Mouse (Mus musculus): ENCODE measurements around the gene Slc39a13. TPM values are rescaled to one million over a fixed set of nuclear protein-coding genes. Genes with fewer than 3 reads are reported as not detected.
"Not testable (repeated sequence)": the region's sequence is repeated elsewhere in the genome, so short reads cannot be mapped to it uniquely, and the experiment has no call there.

Gene Slc39a13
- polyA plus RNA-seq, 2 experiments, result 8.4 to 11.2 TPM

DNA sequence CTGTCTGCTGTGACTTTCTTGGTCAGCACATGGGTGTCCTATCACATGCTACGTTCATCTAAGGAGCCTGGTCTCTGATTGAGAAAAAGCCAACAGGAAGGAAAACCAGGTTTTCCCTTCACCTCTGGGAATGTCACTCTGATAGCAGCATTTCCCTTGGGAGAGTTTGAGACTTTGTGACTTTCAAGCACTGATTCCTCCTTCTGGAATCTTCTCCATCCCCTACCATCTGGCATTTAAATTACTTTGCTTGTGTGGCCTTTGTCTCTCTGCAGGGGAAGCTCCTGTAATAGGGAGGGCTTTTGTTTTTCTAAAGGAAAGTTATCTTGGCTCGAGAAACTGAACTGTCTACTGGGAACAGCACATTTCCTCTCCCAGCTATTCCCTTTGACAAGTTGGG lies 47.1 kb downstream of the Slc39a13 start:
- H3K4me3 ChIP-seq (ENCODE audit: insufficient read depth in 1 of 2, low read depth in 2 of 2, low read length in 2 of 2), result no peak overlapping the region
- TF ChIP-seq EP300 (IDR thresholded peaks at IDR 0.05; ENCODE audit: low read depth) (no peak), CTCF (IDR thresholded peaks at IDR 0.05; ENCODE audit: low read depth) (no peak)
- H3K36me3 ChIP-seq (replicated peaks; ENCODE audit: control insufficient read depth, insufficient read depth, low read depth), result peaks cover 19% of the 10 kb centered on the region
- 64% methylated on average over 2 of the region's 2 CpGs for WGBS (ENCODE audit: insufficient replicate concordance)
- peaks cover 28 to 32% of the 10 kb centered on the region in 2 experiments for H3K4me1 ChIP-seq (replicated peaks; ENCODE audit: control insufficient read depth in 2 of 2, insufficient read depth in 2 of 2, low read length in 1 of 2)
- ATAC-seq (ENCODE audit: insufficient read depth) (no peak), DNase-seq (ENCODE audit: low read depth in 3 of 3, low spot score in 3 of 3) (no peak)
- H3K27me3 ChIP-seq (ENCODE audit: control insufficient read depth, insufficient read depth, low read length), result no peaks in the 10 kb centered on the region
- no peak overlapping the region for H3K4me2 ChIP-seq (ENCODE audit: low read depth)
- H3K9ac ChIP-seq (replicated peaks), result no peak overlapping the region
- H3K9me3 ChIP-seq (ENCODE audit: control insufficient read depth, low read length), result no peaks in the 10 kb centered on the region
- no peak overlapping the region; the same call in 1 of the 2 replicates for H3K27ac ChIP-seq

DNA sequence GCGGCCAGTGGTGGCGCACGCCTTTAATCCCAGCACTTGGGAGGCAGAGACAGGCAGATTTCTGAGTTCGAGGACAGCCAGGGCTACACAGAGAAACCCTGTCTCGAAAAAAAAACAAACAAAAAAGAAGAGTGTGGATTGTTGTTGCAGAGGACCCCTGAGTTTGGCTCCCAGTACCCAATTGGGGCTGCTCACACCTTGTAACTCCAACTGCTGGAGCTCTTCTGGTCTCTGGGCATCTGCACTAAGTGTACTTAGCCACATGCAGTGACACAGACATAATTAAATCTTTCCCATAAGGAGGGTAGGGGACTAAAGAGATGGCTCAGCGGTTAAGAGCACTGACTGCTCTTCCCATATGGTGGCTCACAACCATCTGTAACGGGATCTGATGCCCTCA lies 48.0 kb downstream of the Slc39a13 start:
- whole genome bisulfite sequencing (ENCODE audit: insufficient replicate concordance), result 91% methylated on average over 7 of the region's 7 CpGs
- not testable (repeated sequence) for ATAC-seq (ENCODE audit: insufficient read depth); H3K9me3 ChIP-seq (ENCODE audit: control insufficient read depth, low read length); H3K27me3 ChIP-seq (ENCODE audit: control insufficient read depth, insufficient read depth, low read length); DNase-seq (ENCODE audit: low read depth in 3 of 3, low spot score in 3 of 3); H3K4me3 ChIP-seq (ENCODE audit: insufficient read depth in 1 of 2, low read depth in 2 of 2, low read length in 2 of 2); H3K4me2 ChIP-seq (ENCODE audit: low read depth); H3K9ac ChIP-seq (replicated peaks); H3K27ac ChIP-seq
- Histone ChIP-seq H3K4me1 (replicated peaks; ENCODE audit: control insufficient read depth in 2 of 2, insufficient read depth in 2 of 2, low read length in 1 of 2) (peaks cover 25 to 26% of the 10 kb centered on the region in 2 experiments), H3K36me3 (replicated peaks; ENCODE audit: control insufficient read depth, insufficient read depth, low read depth) (peaks cover 23% of the 10 kb centered on the region)

DNA sequence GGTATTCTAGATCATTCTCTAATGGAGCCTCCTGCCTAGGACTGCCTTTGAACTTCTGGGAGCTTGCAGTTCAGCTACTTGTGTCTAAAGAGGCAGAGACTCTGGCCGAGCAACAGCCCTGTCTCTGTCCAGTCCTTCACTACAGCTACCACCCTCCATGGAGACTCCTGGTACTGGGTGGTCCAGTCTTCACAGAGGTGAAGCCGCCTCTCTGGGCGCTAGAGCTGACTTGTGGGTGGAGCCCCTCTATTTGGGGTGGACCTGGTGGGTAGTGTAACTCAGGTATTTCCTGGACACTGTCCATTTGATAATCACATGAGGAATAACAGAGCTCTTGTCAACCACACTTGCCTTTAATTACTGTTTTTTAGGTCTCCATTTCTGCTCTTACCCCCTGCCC lies 50.3 kb downstream of the Slc39a13 start:
- no peak for ATAC-seq (ENCODE audit: insufficient read depth)
- TF ChIP-seq EP300 (IDR thresholded peaks at IDR 0.05; ENCODE audit: low read depth), result no peak

DNA sequence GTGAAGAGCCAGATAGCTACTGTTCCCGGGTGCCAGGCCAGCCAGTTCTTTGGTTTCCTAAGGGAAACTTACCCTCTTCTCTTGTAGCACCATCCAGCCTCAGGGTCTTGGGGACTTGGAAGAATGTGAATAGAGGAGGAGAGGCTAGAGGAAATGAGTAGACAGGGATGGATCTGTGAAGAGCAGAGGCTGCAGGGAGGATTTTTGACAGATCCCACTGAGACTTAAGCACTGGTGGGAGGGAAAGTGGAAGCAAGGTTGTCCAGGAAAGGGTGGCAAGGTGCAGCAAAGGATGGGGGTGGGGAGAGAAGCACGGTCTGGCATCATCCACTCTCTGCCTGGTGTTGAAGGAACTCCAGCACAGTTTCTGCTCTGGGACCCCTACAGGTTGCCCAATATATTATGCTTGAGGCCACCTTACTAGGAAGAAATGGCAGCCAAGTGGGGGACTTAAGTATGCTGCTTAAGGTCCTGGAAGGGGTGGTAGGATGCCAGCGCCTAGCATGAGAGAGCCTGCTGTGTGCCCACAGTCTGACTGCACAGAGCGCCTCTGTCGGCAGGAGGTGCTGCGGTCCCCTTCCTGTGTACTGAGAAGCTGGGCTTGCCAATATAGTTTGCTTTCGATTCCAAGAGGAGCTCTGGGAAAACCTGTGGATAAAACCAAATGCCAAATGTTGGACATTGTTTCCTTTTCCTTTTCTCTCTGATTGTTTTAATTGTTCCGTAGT lies 52.0 kb downstream of the Slc39a13 start:
- DNase-seq (ENCODE audit: low read depth in 3 of 3, low spot score in 3 of 3) (no peak), ATAC-seq (ENCODE audit: insufficient read depth) (no peak)
- TF ChIP-seq CTCF (IDR thresholded peaks at IDR 0.05; ENCODE audit: low read depth) (peak; percentile 14; the same call in 1 of the 2 replicates), EP300 (IDR thresholded peaks at IDR 0.05; ENCODE audit: low read depth) (no peak)
- Histone ChIP-seq H3K4me1 (replicated peaks; ENCODE audit: control insufficient read depth in 2 of 2, insufficient read depth in 2 of 2, low read length in 1 of 2) (no peaks in the 10 kb centered on the region), H3K27ac (no peak overlapping the region), H3K36me3 (replicated peaks; ENCODE audit: control insufficient read depth, insufficient read depth, low read depth) (peaks cover 40% of the 10 kb centered on the region), H3K4me3 (ENCODE audit: insufficient read depth in 1 of 2, low read depth in 2 of 2, low read length in 2 of 2) (no peak overlapping the region), H3K9ac (replicated peaks) (no peak overlapping the region), H3K9me3 (ENCODE audit: control insufficient read depth, low read length) (no peaks in the 10 kb centered on the region), H3K27me3 (ENCODE audit: control insufficient read depth, insufficient read depth, low read length) (no peaks in the 10 kb centered on the region), H3K4me2 (ENCODE audit: low read depth) (no peak overlapping the region)
- 89% methylated on average over 8 of the region's 8 CpGs for WGBS (ENCODE audit: insufficient replicate concordance)

More for the DNA sequence above, 50.3 kb downstream of the Slc39a13 start:
- Histone ChIP-seq H3K9me3 (ENCODE audit: control insufficient read depth, low read length) (no peaks in the 10 kb centered on the region), H3K4me3 (ENCODE audit: insufficient read depth in 1 of 2, low read depth in 2 of 2, low read length in 2 of 2) (no peak overlapping the region), H3K4me1 (replicated peaks; ENCODE audit: control insufficient read depth in 2 of 2, insufficient read depth in 2 of 2, low read length in 1 of 2) (peaks cover 7 to 12% of the 10 kb centered on the region in 2 experiments), H3K4me2 (ENCODE audit: low read depth) (no peak overlapping the region), H3K27me3 (ENCODE audit: control insufficient read depth, insufficient read depth, low read length) (no peaks in the 10 kb centered on the region), H3K27ac (no peak overlapping the region), H3K36me3 (replicated peaks; ENCODE audit: control insufficient read depth, insufficient read depth, low read depth) (peaks cover 32% of the 10 kb centered on the region), H3K9ac (replicated peaks) (no peak overlapping the region)
- 78% methylated on average over 3 of the region's 3 CpGs for WGBS (ENCODE audit: insufficient replicate concordance)
- no peak for DNase-seq (ENCODE audit: low read depth in 3 of 3, low spot score in 3 of 3)

DNA sequence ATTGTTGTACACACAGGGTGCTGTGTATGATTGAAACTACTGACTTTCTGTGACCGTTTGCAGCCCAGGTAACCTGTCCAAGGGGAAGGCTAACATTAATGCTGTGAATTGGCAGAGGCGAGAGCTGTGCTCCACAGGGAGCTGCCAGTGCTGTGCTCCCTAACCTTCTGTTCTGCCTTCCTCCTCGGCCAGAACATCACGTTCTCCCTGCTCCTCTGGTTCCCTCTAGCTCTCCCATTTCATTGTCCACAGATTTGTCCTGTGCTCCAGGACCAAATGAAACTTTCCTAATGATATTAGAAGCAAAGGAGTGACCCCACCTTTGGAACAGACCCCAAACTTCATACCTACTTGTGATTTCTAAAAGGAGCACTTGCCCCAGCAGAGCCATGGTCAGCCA lies 54.8 kb downstream of the Slc39a13 start:
- DNase-seq (ENCODE audit: low read depth in 3 of 3, low spot score in 3 of 3) (no peak), ATAC-seq (ENCODE audit: insufficient read depth) (no peak)
- H3K4me2 ChIP-seq (ENCODE audit: low read depth), result no peak overlapping the region
- no peaks in the 10 kb centered on the region for H3K27me3 ChIP-seq (ENCODE audit: control insufficient read depth, insufficient read depth, low read length)
- no peak overlapping the region for H3K27ac ChIP-seq
- H3K36me3 ChIP-seq (replicated peaks; ENCODE audit: control insufficient read depth, insufficient read depth, low read depth), result peaks cover 64% of the 10 kb centered on the region
- H3K9me3 ChIP-seq (ENCODE audit: control insufficient read depth, low read length), result no peaks in the 10 kb centered on the region
- no peak for TF ChIP-seq CTCF (IDR thresholded peaks at IDR 0.05; ENCODE audit: low read depth)
- no peak for TF ChIP-seq EP300 (IDR thresholded peaks at IDR 0.05; ENCODE audit: low read depth)
- H3K4me3 ChIP-seq (ENCODE audit: insufficient read depth in 1 of 2, low read depth in 2 of 2, low read length in 2 of 2), result no peak overlapping the region
- 81% methylated on average over 4 of the region's 4 CpGs for WGBS (ENCODE audit: insufficient replicate concordance)
- no peaks in the 10 kb centered on the region for H3K4me1 ChIP-seq (replicated peaks; ENCODE audit: control insufficient read depth in 2 of 2, insufficient read depth in 2 of 2, low read length in 1 of 2)
- H3K9ac ChIP-seq (replicated peaks), result no peak overlapping the region
